Comparison of ENCODE assay signal across 8 mouse cellular contexts in genomic region chr10:77134807-77135152, GRCm38 (mm10). TPM values are rescaled to one million over a fixed set of nuclear protein-coding genes. Genes with fewer than 3 reads are reported as not detected.
DNase-seq lines count a peak whose midpoint lies in the region; ATAC-seq and TF ChIP-seq lines count a peak whose summit lies in the region.
"Not testable (repeated sequence)": the region's sequence is repeated elsewhere in the genome, so short reads cannot be mapped to it uniquely, and the experiment has no call there.
"Had no signal": no experiment of that assay in that cellular context is flagged by ENCODE, and none has a peak within 500 bp of the region (broad histone marks: within the 10 kb centered on the region; RNA-seq: fewer than 3 reads in every experiment).

No protein-coding gene starts in this region.

- not testable (repeated sequence) for TF ChIP-seq CTCF in MEL (IDR thresholded peaks at IDR 0.05 in 2 of 3, conservative IDR thresholded peaks at IDR 0.05 in 1 of 3; ENCODE audit: control insufficient read depth in 1 of 3, insufficient read depth in 1 of 3, low read depth in 2 of 3, low read length in 3 of 3, poor library complexity in 1 of 3, severe bottlenecking in 1 of 3); kidney, postnatal 0 days (IDR thresholded peaks at IDR 0.05; ENCODE audit: low read depth)

- H3K36me3 ChIP-seq in MEL (ENCODE audit: control insufficient read depth in 1 of 2, insufficient read depth in 2 of 2, low read length in 2 of 2); kidney, postnatal 0 days (ENCODE audit: insufficient read depth, low read length); liver, embryonic 15.5 days (replicated peaks): not testable (repeated sequence)
- peaks cover 21% of the 10 kb centered on the region for H3K36me3 ChIP-seq in heart, embryonic 10.5 days
- H3K36me3 ChIP-seq in hindbrain, embryonic 10.5 days, result peaks cover 26% of the 10 kb centered on the region

- H3K9me3 ChIP-seq in MEL (replicated peaks; ENCODE audit: insufficient read depth, low read length); heart, embryonic 10.5 days; hindbrain, embryonic 10.5 days; kidney, postnatal 0 days (replicated peaks; ENCODE audit: low read length); liver, embryonic 15.5 days (replicated peaks): not testable (repeated sequence)

- not testable (repeated sequence) for DNase-seq in MEL (ENCODE audit: low read depth, low spot score); heart, embryonic 10.5 days (ENCODE audit: low spot score); hindbrain, embryonic 10.5 days (ENCODE audit: low spot score); kidney, postnatal 0 days (ENCODE audit: low spot score)

- H3K79me2 ChIP-seq in MEL (ENCODE audit: control insufficient read depth, insufficient read depth, low read length, poor library complexity), result not testable (repeated sequence)

- peak overlapping the region; percentile 20; the same call in 1 of the 2 replicates for H3K27ac ChIP-seq in MEL (ENCODE audit: control insufficient read depth, low read depth, low read length)
- H3K27ac ChIP-seq in heart, embryonic 10.5 days, result peak overlapping the region; percentile 82
- peak overlapping the region; percentile 75 for H3K27ac ChIP-seq in hindbrain, embryonic 10.5 days
- peak overlapping the region; percentile 77 for H3K27ac ChIP-seq in kidney, postnatal 0 days
- peak overlapping the region; percentile 88 for H3K27ac ChIP-seq in liver, embryonic 15.5 days (replicated peaks)

- ATAC-seq in kidney, postnatal 0 days (replicated peaks; ENCODE audit: low FRiP score, low read depth), result not testable (repeated sequence)
- peak; percentile 70 for ATAC-seq in liver, embryonic 15.5 days (ENCODE audit: insufficient read depth)
- peak; percentile 12; the same call in 1 of the 2 replicates for ATAC-seq in megakaryocyte progenitor cell, adult 5-6 weeks (replicated peaks; ENCODE audit: poor library complexity)

- not testable (repeated sequence) for H3K4me2 ChIP-seq in kidney, postnatal 0 days (ENCODE audit: low read length)
- peak overlapping the region; percentile 58 for H3K4me2 ChIP-seq in liver, embryonic 15.5 days

- TF ChIP-seq EP300 in MEL (IDR thresholded peaks at IDR 0.05; ENCODE audit: low read depth in 1 of 2, low read length in 2 of 2), result not testable (repeated sequence)

- TF ChIP-seq POLR2A in MEL (IDR thresholded peaks at IDR 0.05; ENCODE audit: control insufficient read depth in 1 of 2, insufficient read depth in 1 of 2, low read depth in 1 of 2, low read length in 2 of 2, poor library complexity in 1 of 2), result not testable (repeated sequence)

- H3K4me3 ChIP-seq in MEL (ENCODE audit: control insufficient read depth in 1 of 2, insufficient read depth in 1 of 2, low read depth in 2 of 2, low read length in 2 of 2), result peak overlapping the region; percentile 0 to 23; a peak in 1 of 4 replicates
- 0 out of 2 replicates have a peak overlapping the region, but pooled peaks have one; percentile 0 for H3K4me3 ChIP-seq in heart, embryonic 10.5 days
- H3K4me3 ChIP-seq in hindbrain, embryonic 10.5 days; kidney, postnatal 0 days (replicated peaks; ENCODE audit: low read depth, low read length): not testable (repeated sequence)
- H3K4me3 ChIP-seq in liver, embryonic 15.5 days (replicated peaks), result 0 out of 2 replicates have a peak overlapping the region, but pooled peaks have one; percentile 1

- not testable (repeated sequence) for H3K27me3 ChIP-seq in MEL (ENCODE audit: control insufficient read depth in 1 of 2, insufficient read depth in 2 of 2, low read length in 2 of 2); heart, embryonic 10.5 days (ENCODE audit: insufficient read depth, poor library complexity, severe bottlenecking); hindbrain, embryonic 10.5 days (ENCODE audit: insufficient read depth, poor library complexity, severe bottlenecking); kidney, postnatal 0 days (ENCODE audit: insufficient read depth, low read length); liver, embryonic 15.5 days

- TF ChIP-seq RAD21 in MEL (IDR thresholded peaks at IDR 0.05; ENCODE audit: low read depth, low read length), result not testable (repeated sequence)

- WGBS in heart, embryonic 10.5 days, result 22% methylated on average over 6 of the region's 6 CpGs
- WGBS in hindbrain, embryonic 10.5 days, result 49% methylated on average over 6 of the region's 6 CpGs
- WGBS in kidney, postnatal 0 days, result 62% methylated on average over 6 of the region's 6 CpGs
- WGBS in liver, embryonic 15.5 days (ENCODE audit: insufficient replicate concordance), result 18% methylated on average over 6 of the region's 6 CpGs

- H3K4me1 ChIP-seq in MEL (ENCODE audit: control insufficient read depth in 1 of 2, insufficient read depth in 2 of 2, low read length in 2 of 2), result not testable (repeated sequence)
- H3K4me1 ChIP-seq in heart, embryonic 10.5 days, result peaks cover 92% of the 10 kb centered on the region
- peaks cover 93% of the 10 kb centered on the region for H3K4me1 ChIP-seq in hindbrain, embryonic 10.5 days (replicated peaks)
- peaks cover 42% of the 10 kb centered on the region for H3K4me1 ChIP-seq in kidney, postnatal 0 days (replicated peaks; ENCODE audit: insufficient read depth, low read length)
- H3K4me1 ChIP-seq in liver, embryonic 15.5 days (replicated peaks), result peaks cover 78% of the 10 kb centered on the region

- 0 out of 2 replicates have a peak overlapping the region, but pooled peaks have one; percentile 9 for H3K9ac ChIP-seq in MEL (ENCODE audit: control insufficient read depth, low read depth, low read length, poor library complexity, severe bottlenecking)
- H3K9ac ChIP-seq in kidney, postnatal 0 days (ENCODE audit: low read depth, low read length), result not testable (repeated sequence)
- 0 out of 2 replicates have a peak overlapping the region, but pooled peaks have one; percentile 23 for H3K9ac ChIP-seq in liver, embryonic 15.5 days

RNA-seq across cellular contexts. Expression of gene Col18a1, which starts 31.6 kb away (rescaled TPM):
- 0.33 and 0.46 TPM in 2 replicates for total RNA-seq in MEL (2012; rRNA removed)
- polyA plus RNA-seq in MEL (2012; ENCODE audit: insufficient read depth in 1 of 2, insufficient read length in 2 of 2, low read depth in 1 of 2, low replicate concordance in 2 of 2, missing spikeins in 1 of 2), result 1 to 10 TPM in 1 of 2 experiments, not detected in 1; 1.3 TPM
- polyA plus RNA-seq in heart, embryonic 10.5 days (2016; fragmentation: Nextera tagmentation; extraction: Ambion mirVana), result 232 and 318 TPM in 2 replicates
- 147 and 167 TPM in 2 replicates for polyA plus RNA-seq in hindbrain, embryonic 10.5 days (2016; fragmentation: Nextera tagmentation; extraction: Ambion mirVana)
- polyA plus RNA-seq in kidney, postnatal 0 days (2015; fragmentation: Nextera tagmentation; extraction: Ambion mirVana), result 178 and 197 TPM in 2 replicates
- 66.0 and 88.2 TPM in 2 replicates for polyA plus RNA-seq in liver, embryonic 15.5 days (2015; fragmentation: Nextera tagmentation; extraction: Ambion mirVana)
- total RNA-seq in megakaryocyte progenitor cell, adult 5-6 weeks (2015), result 0.02 TPM in 1 of 2 replicates, not detected in the other
- not detected in 2 replicates for total RNA-seq in megakaryocyte progenitor cell, adult 5-6 weeks (2017)
- total RNA-seq: megakaryocyte, adult 5-6 weeks; monocyte, adult 5-6 weeks had no signal

Comparison
In these comparisons a context has a peak if more than half of its experiments do, and no peak if none do; other contexts are left out.
1. H3K27ac ChIP-seq: peak in every context shown above with its lines; median percentile 88 in liver, embryonic 15.5 days; 82 in heart, embryonic 10.5 days; 77 in kidney, postnatal 0 days; 75 in hindbrain, embryonic 10.5 days; 20 in MEL.
2. RNA of gene Col18a1, which starts 31.6 kb away (polyA plus RNA-seq): 232 to 318 TPM in heart, embryonic 10.5 days, 178 to 197 TPM in kidney, postnatal 0 days, 147 to 167 TPM in hindbrain, embryonic 10.5 days and 66.0 to 88.2 TPM in liver, embryonic 15.5 days; 1.3 TPM in MEL; every median in the first group is over 10 times any median in the second.